Mouse (Mus musculus): Measurements from ENCODE around the gene Rapgef3. TPM values are rescaled to one million over a fixed set of nuclear protein-coding genes. Genes with fewer than 3 reads are reported as not detected.

The Rapgef3 gene
- polyA plus RNA-seq, 1 experiment: 3.1 TPM

DNA sequence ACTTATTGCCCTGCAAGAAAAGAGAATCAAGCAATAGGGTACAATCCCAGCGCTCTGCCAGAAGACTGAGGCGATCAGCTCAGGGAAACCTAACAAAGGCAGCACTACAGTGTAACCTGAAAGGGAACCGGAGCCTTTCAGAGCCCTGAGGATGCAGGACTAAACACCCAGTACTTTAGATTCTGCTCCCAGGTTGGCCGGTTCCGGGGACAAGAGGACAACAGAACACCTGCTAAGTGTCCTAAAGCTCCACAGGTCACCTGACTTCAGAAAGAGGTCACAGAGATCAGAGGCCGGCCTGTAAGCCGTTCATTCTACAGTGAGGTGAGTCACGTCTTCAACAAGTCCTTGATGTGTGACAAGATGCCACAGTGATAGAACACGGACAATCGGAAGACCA lies 71.2 kb downstream of the Rapgef3 start:
- no peak overlapping the region for H3K9ac ChIP-seq (ENCODE audit: low read depth, poor library complexity, severe bottlenecking)
- H3K4me1 ChIP-seq (ENCODE audit: control insufficient read depth, insufficient read depth, low read length): no peaks in the 10 kb centered on the region
- H3K27ac ChIP-seq (ENCODE audit: insufficient read depth, low read length): no peak overlapping the region
- no peak overlapping the region for H3K4me3 ChIP-seq (ENCODE audit: low read depth, low read length)
- H3K36me3 ChIP-seq (ENCODE audit: control insufficient read depth, insufficient read depth, low read length, poor library complexity, severe bottlenecking): peaks cover 46% of the 10 kb centered on the region
- no peaks in the 10 kb centered on the region for H3K9me3 ChIP-seq (replicated peaks; ENCODE audit: control insufficient read depth, insufficient read depth, low read length, poor library complexity, severe bottlenecking)
- TF ChIP-seq POLR2A (IDR thresholded peaks at IDR 0.05; ENCODE audit: insufficient read depth, low read length): no peak
- no peak for TF ChIP-seq EP300 (IDR thresholded peaks at IDR 0.05; ENCODE audit: insufficient read depth, low read depth, low read length)
- TF ChIP-seq CTCF (IDR thresholded peaks at IDR 0.05; ENCODE audit: low read depth, low read length): no peak
- no peaks in the 10 kb centered on the region for H3K27me3 ChIP-seq (ENCODE audit: control insufficient read depth, insufficient read depth, low read length, poor library complexity, severe bottlenecking)

Other genes starting within 250 kb of the Rapgef3 start
- gene Rpap3, start 62.1 kb downstream of the Rapgef3 start, polyA plus RNA-seq (2011; ENCODE audit: insufficient read depth, insufficient read length, low read depth, missing spikeins): 39.6 and 41.7 TPM in 2 replicates
- gene Endou, start 36.6 kb downstream of the Rapgef3 start, polyA plus RNA-seq (2011; ENCODE audit: insufficient read depth, insufficient read length, low read depth, missing spikeins): 0.82 and 1.2 TPM in 2 replicates
- 16.0 and 17.2 TPM in 2 replicates for gene Slc48a1, start 10.5 kb upstream of the Rapgef3 start, polyA plus RNA-seq (2011; ENCODE audit: insufficient read depth, insufficient read length, low read depth, missing spikeins)
- 14.4 and 16.9 TPM in 2 replicates for gene Hdac7, start 76.5 kb upstream of the Rapgef3 start, polyA plus RNA-seq (2011; ENCODE audit: insufficient read depth, insufficient read length, low read depth, missing spikeins)
- gene Vdr, start 142.7 kb upstream of the Rapgef3 start, polyA plus RNA-seq (2011; ENCODE audit: insufficient read depth, insufficient read length, low read depth, missing spikeins): 1.5 and 1.6 TPM in 2 replicates
- gene Tmem106c, start 196.2 kb upstream of the Rapgef3 start, polyA plus RNA-seq (2011; ENCODE audit: insufficient read depth, insufficient read length, low read depth, missing spikeins): 48.5 and 49.2 TPM in 2 replicates
- 12.9 and 13.1 TPM in 2 replicates for gene Col2a1, start 236.7 kb upstream of the Rapgef3 start, polyA plus RNA-seq (2011; ENCODE audit: insufficient read depth, insufficient read length, low read depth, missing spikeins)